Mouse (Mus musculus) neural tube, embryonic 12.5 days (tissue): ENCODE results near the gene Brat1. TPM values are rescaled to one million over a fixed set of nuclear protein-coding genes. Genes with fewer than 3 reads are reported as not detected.
"Not testable (repeated sequence)": the region's sequence is repeated elsewhere in the genome, so short reads cannot be mapped to it uniquely, and the experiment has no call there.

Experiments used
- ATAC-seq: fragments of 200-750 bp; cut with Nextera tagmentation; 2 replicates; pipeline ENCODE4 v1.8.0; 2017; ENCODE audit warnings: low read depth, mild to moderate bottlenecking, moderate TSS enrichment, moderate library complexity; ENCODE audit not compliant: low FRiP score
- H3K27ac ChIP-seq: fragments of 300-500 bp; sonication (generic); 2 replicates; pipeline ENCODE4 v1.5.1; 2016
- H3K27me3 ChIP-seq: fragments of 300-500 bp; sonication (generic); replicated peaks from 2 replicates; pipeline ENCODE4 v1.6.1; 2016; ENCODE audit warnings: mild to moderate bottlenecking
- H3K36me3 ChIP-seq: fragments of 300-500 bp; sonication (generic); 2 replicates; pipeline ENCODE4 v1.6.1; 2016; ENCODE audit warnings: mild to moderate bottlenecking
- H3K4me1 ChIP-seq: fragments of 300-500 bp; sonication (generic); 2 replicates; pipeline ENCODE4 v1.6.1; 2016
- H3K4me2 ChIP-seq: fragments of 300-500 bp; sonication (generic); replicated peaks from 2 replicates; pipeline ENCODE4 v1.6.1; 2016; ENCODE audit warnings: mild to moderate bottlenecking
- H3K4me3 ChIP-seq: fragments of 300-500 bp; sonication (generic); 2 replicates; pipeline ENCODE4 v1.5.1; 2016
- H3K9ac ChIP-seq: fragments of 300-500 bp; sonication (generic); 2 replicates; pipeline ENCODE4 v1.6.1; 2016; ENCODE audit warnings: mild to moderate bottlenecking
- H3K9me3 ChIP-seq: fragments of 300-500 bp; sonication (generic); 2 replicates; pipeline ENCODE4 v1.6.1; 2016; ENCODE audit warnings: mild to moderate bottlenecking
- WGBS: fragments of 180-500 bp; shearing (Covaris S2); methylation state at CpG from one replicate; pipeline ENCODE4 v1.1.7; 2016; 5-methylcytosine and 5-hydroxymethylcytosine counted together
- polyA plus RNA-seq: library from polyadenylated mRNA; unstranded; fragments of >200 nt; fragmentation: Nextera tagmentation; extraction: Ambion mirVana; gene quantifications from 2 replicates; pipeline ENCODE4 v1.2.1, GENCODE M21; 2016

Brat1 gene
- polyA plus RNA-seq: 25.2 TPM in 2 replicates

GRCm38 (mm10) chr5:140704378-140705251, at the start of gene Brat1:
Gene Brat1 (plus strand): TSS chr5:140705011.
- no peaks in the 10 kb centered on the region for H3K27me3 ChIP-seq
- H3K9me3 ChIP-seq: no peaks in the 10 kb centered on the region
- peaks cover 5% of the 10 kb centered on the region; the same call in 1 of the 2 replicates for H3K36me3 ChIP-seq
- H3K9ac ChIP-seq: peak within 1 kb of the TSS; percentile 79
- H3K4me2 ChIP-seq: peak within 1 kb of the TSS; percentile 86
- ATAC-seq: peak; percentile 94
- peak within 1 kb of the TSS; percentile 57; the same call in 1 of the 2 replicates for H3K27ac ChIP-seq
- peak within 1 kb of the TSS; percentile 59 for H3K4me3 ChIP-seq
- H3K4me1 ChIP-seq: peaks cover 24% of the 10 kb centered on the region
- under 1% methylated on average over 69 of the region's 69 CpGs for WGBS

- no peaks in the 10 kb centered on the region for H3K27me3 ChIP-seq
- H3K36me3 ChIP-seq: peaks cover 3% of the 10 kb centered on the region; the same call in 1 of the 2 replicates
- 28% methylated on average over 16 of the region's 16 CpGs for WGBS
- no peak overlapping the region for H3K4me3 ChIP-seq
- peak overlapping the region; percentile 31; the same call in 1 of the 2 replicates for H3K4me2 ChIP-seq
- no peaks in the 10 kb centered on the region for H3K9me3 ChIP-seq
- 0 out of 2 replicates have a peak overlapping the region, but pooled peaks have one; percentile 26 for H3K9ac ChIP-seq
- ATAC-seq: peak; percentile 76
- no peak overlapping the region; the same call in 1 of the 2 replicates for H3K27ac ChIP-seq
- H3K4me1 ChIP-seq: peaks cover 33% of the 10 kb centered on the region
These were observed 45.1 kb upstream of the Brat1 start for GRCm38 (mm10) chr5:140659607-140660272.

- Histone ChIP-seq H3K27ac (no peak overlapping the region), H3K4me1 (peaks cover 33% of the 10 kb centered on the region), H3K4me2 (no peak overlapping the region), H3K9ac (no peak overlapping the region), H3K36me3 (peaks cover 5% of the 10 kb centered on the region; the same call in 1 of the 2 replicates), H3K4me3 (no peak overlapping the region), H3K9me3 (no peaks in the 10 kb centered on the region), H3K27me3 (no peaks in the 10 kb centered on the region)
- ATAC-seq: no peak
- 83% methylated on average over 1 of the region's 1 CpGs for WGBS
These were observed 44.4 kb upstream of the Brat1 start for GRCm38 (mm10) chr5:140660398-140660797.

GRCm38 (mm10) chr5:140661427-140661826, 43.4 kb upstream of the Brat1 start:
- WGBS: 82% methylated on average over 8 of the region's 8 CpGs
- H3K4me2 ChIP-seq: no peak overlapping the region
- H3K4me1 ChIP-seq: peaks cover 33% of the 10 kb centered on the region
- no peaks in the 10 kb centered on the region for H3K27me3 ChIP-seq
- no peak overlapping the region for H3K4me3 ChIP-seq
- no peaks in the 10 kb centered on the region for H3K9me3 ChIP-seq
- no peak overlapping the region for H3K9ac ChIP-seq
- peaks cover 5% of the 10 kb centered on the region; the same call in 1 of the 2 replicates for H3K36me3 ChIP-seq
- H3K27ac ChIP-seq: no peak overlapping the region
- ATAC-seq: no peak

- no peak overlapping the region for H3K27ac ChIP-seq
- peaks cover 33% of the 10 kb centered on the region for H3K4me1 ChIP-seq
- H3K4me3 ChIP-seq: no peak overlapping the region
- no peak overlapping the region for H3K4me2 ChIP-seq
- no peak for ATAC-seq
- H3K9me3 ChIP-seq: no peaks in the 10 kb centered on the region
- 0 out of 2 replicates have a peak overlapping the region, but pooled peaks have one; percentile 13 for H3K9ac ChIP-seq
- 58% methylated on average over 12 of the region's 12 CpGs for WGBS
- no peaks in the 10 kb centered on the region for H3K27me3 ChIP-seq
- H3K36me3 ChIP-seq: peaks cover 5% of the 10 kb centered on the region; the same call in 1 of the 2 replicates
These were observed 42.8 kb upstream of the Brat1 start for GRCm38 (mm10) chr5:140661875-140662643.

GRCm38 (mm10) chr5:140662741-140663592, 41.8 kb upstream of the Brat1 start:
- H3K9ac ChIP-seq: 0 out of 2 replicates have a peak overlapping the region, but pooled peaks have one; percentile 13
- no peak overlapping the region for H3K27ac ChIP-seq
- no peaks in the 10 kb centered on the region for H3K27me3 ChIP-seq
- no peak overlapping the region for H3K4me2 ChIP-seq
- peaks cover 5% of the 10 kb centered on the region for H3K36me3 ChIP-seq
- H3K9me3 ChIP-seq: no peaks in the 10 kb centered on the region
- peaks cover 33% of the 10 kb centered on the region for H3K4me1 ChIP-seq
- H3K4me3 ChIP-seq: no peak overlapping the region
- 75% methylated on average over 17 of the region's 17 CpGs for WGBS
- no peak for ATAC-seq

- Histone ChIP-seq H3K4me2 (no peak overlapping the region), H3K27me3 (no peaks in the 10 kb centered on the region), H3K9ac (no peak overlapping the region), H3K4me1 (peaks cover 33% of the 10 kb centered on the region), H3K27ac (no peak overlapping the region), H3K36me3 (peaks cover 8% of the 10 kb centered on the region), H3K4me3 (no peak overlapping the region), H3K9me3 (no peaks in the 10 kb centered on the region)
- no peak for ATAC-seq
- WGBS: 73% methylated on average over 7 of the region's 7 CpGs
These were observed 41.1 kb upstream of the Brat1 start for GRCm38 (mm10) chr5:140663621-140664180.

GRCm38 (mm10) chr5:140672115-140672514, 32.7 kb upstream of the Brat1 start:
- Histone ChIP-seq H3K4me1 (no peaks in the 10 kb centered on the region), H3K27ac (no peak overlapping the region), H3K9me3 (0 out of 2 replicates have a peak, but pooled peaks cover 7% of the 10 kb centered on the region), H3K9ac (no peak overlapping the region), H3K4me2 (no peak overlapping the region), H3K4me3 (no peak overlapping the region), H3K27me3 (no peaks in the 10 kb centered on the region), H3K36me3 (peaks cover 55% of the 10 kb centered on the region)
- ATAC-seq: no peak
- 95% methylated on average over 6 of the region's 6 CpGs for WGBS

- not testable (repeated sequence) for H3K9me3 ChIP-seq, ATAC-seq, H3K27me3 ChIP-seq, H3K9ac ChIP-seq, H3K4me1 ChIP-seq, H3K4me3 ChIP-seq, H3K4me2 ChIP-seq, H3K27ac ChIP-seq
- H3K36me3 ChIP-seq: peaks cover 60% of the 10 kb centered on the region
- 89% methylated on average over 6 of the region's 6 CpGs for WGBS
These were observed 32.2 kb upstream of the Brat1 start for GRCm38 (mm10) chr5:140672603-140673002.

- H3K9ac ChIP-seq: no peak overlapping the region
- no peak for ATAC-seq
- H3K36me3 ChIP-seq: peaks cover 61% of the 10 kb centered on the region
- no peak overlapping the region for H3K4me2 ChIP-seq
- H3K4me3 ChIP-seq: no peak overlapping the region
- H3K27ac ChIP-seq: no peak overlapping the region
- H3K27me3 ChIP-seq: no peaks in the 10 kb centered on the region
- 92% methylated on average over 17 of the region's 17 CpGs for WGBS
- H3K4me1 ChIP-seq: no peaks in the 10 kb centered on the region
- H3K9me3 ChIP-seq: 0 out of 2 replicates have a peak, but pooled peaks cover 4% of the 10 kb centered on the region
These were observed 30.8 kb upstream of the Brat1 start for GRCm38 (mm10) chr5:140674036-140674435.

GRCm38 (mm10) chr5:140675079-140675478, 29.7 kb upstream of the Brat1 start:
- Histone ChIP-seq H3K36me3 (peaks cover 59% of the 10 kb centered on the region), H3K9ac (no peak overlapping the region), H3K4me2 (no peak overlapping the region), H3K27me3 (no peaks in the 10 kb centered on the region), H3K27ac (no peak overlapping the region), H3K4me3 (no peak overlapping the region), H3K4me1 (no peaks in the 10 kb centered on the region), H3K9me3 (no peaks in the 10 kb centered on the region)
- WGBS: 91% methylated on average over 11 of the region's 11 CpGs
- no peak for ATAC-seq
